Mouse (Mus musculus) heart, postnatal 0 days (tissue): ENCODE measurements around the gene Hivep2. TPM values are rescaled to one million over a fixed set of nuclear protein-coding genes. Genes with fewer than 3 reads are reported as not detected.
A peak's percentile ranks its signal among the peaks of the same experiment; 100 is the strongest.

ENCODE experiments used
- ATAC-seq: fragments of 200-750 bp; cut with Nextera tagmentation; 2 replicates; pipeline ENCODE4 v1.8.0; 2017; ENCODE audit warnings: low read depth, moderate number of reproducible peaks, moderate library complexity; ENCODE audit not compliant: insufficient read depth
- DNase-seq: peaks from one replicate; pipeline ENCODE4 v3.0.0-alpha.2; 2016; ENCODE audit warnings: low spot score
- H3K27ac ChIP-seq: fragments of 300-500 bp; sonication (generic); 2 replicates; pipeline ENCODE4 v1.5.1; 2014; ENCODE audit warnings: low read depth, mild to moderate bottlenecking
- H3K27me3 ChIP-seq: fragments of 300-500 bp; sonication (generic); 2 replicates; pipeline ENCODE4 v1.6.1; 2014; ENCODE audit warnings: low read length, mixed read lengths; ENCODE audit not compliant: control insufficient read depth, insufficient read depth
- H3K36me3 ChIP-seq: fragments of 300-500 bp; sonication (generic); replicated peaks from 2 replicates; pipeline ENCODE4 v1.6.1; 2014; ENCODE audit warnings: low read length, mixed read lengths; ENCODE audit not compliant: control insufficient read depth, insufficient read depth
- H3K4me1 ChIP-seq: fragments of 300-500 bp; sonication (generic); 2 replicates; pipeline ENCODE4 v1.6.1; 2014; ENCODE audit warnings: antibody characterized with exemption; ENCODE audit not compliant: control insufficient read depth, insufficient read depth
- H3K4me2 ChIP-seq: fragments of 300-500 bp; sonication (generic); 2 replicates; pipeline ENCODE4 v1.6.1; 2014; ENCODE audit warnings: low read depth, mild to moderate bottlenecking, low read length, moderate library complexity
- H3K4me3 ChIP-seq: fragments of 300-500 bp; sonication (generic); 2 replicates; pipeline ENCODE4 v1.5.1; 2014; ENCODE audit warnings: low read depth, low read length
- H3K9ac ChIP-seq: fragments of 300-500 bp; sonication (generic); replicated peaks from 2 replicates; pipeline ENCODE4 v1.6.1; 2014; ENCODE audit warnings: low read depth, low read length, mixed read lengths
- H3K9me3 ChIP-seq: fragments of 300-500 bp; sonication (generic); replicated peaks from 2 replicates; pipeline ENCODE4 v1.6.1; 2016; ENCODE audit warnings: low read length; ENCODE audit not compliant: control insufficient read depth
- CTCF ChIP-seq: IDR thresholded peaks from 2 replicates; pipeline ENCODE4 v1.5.1; 2016; ENCODE audit warnings: antibody characterized with exemption, control low read depth, low read depth
- EP300 ChIP-seq: IDR thresholded peaks from 2 replicates; pipeline ENCODE4 v1.6.1; 2016; ENCODE audit warnings: antibody characterized with exemption, low read depth
- WGBS: fragments of 180-500 bp; shearing (Covaris S2); extraction: QIAGEN DNeasy Blood & Tissue Kit; methylation state at CpG from one replicate; pipeline ENCODE4 v1.1.7; 2014; 5-methylcytosine and 5-hydroxymethylcytosine counted together
- polyA plus RNA-seq: library from polyadenylated mRNA; unstranded; fragments of >200 nt; fragmentation: Nextera tagmentation; extraction: Ambion mirVana; gene quantifications from 2 replicates; pipeline ENCODE4 v1.2.1, GENCODE M21; 2015
- total RNA-seq: library from RNA; depleted of rRNA; stranded (reverse); fragments of >200 nt; gene quantifications from 2 replicates; pipeline ENCODE4 v1.2.3, GENCODE M21; 2014; ENCODE audit warnings: low replicate concordance

Hivep2 gene
- total and polyA plus RNA-seq, 2 experiments from 2014 or later = 3.7 to 11.6 TPM

DNA sequence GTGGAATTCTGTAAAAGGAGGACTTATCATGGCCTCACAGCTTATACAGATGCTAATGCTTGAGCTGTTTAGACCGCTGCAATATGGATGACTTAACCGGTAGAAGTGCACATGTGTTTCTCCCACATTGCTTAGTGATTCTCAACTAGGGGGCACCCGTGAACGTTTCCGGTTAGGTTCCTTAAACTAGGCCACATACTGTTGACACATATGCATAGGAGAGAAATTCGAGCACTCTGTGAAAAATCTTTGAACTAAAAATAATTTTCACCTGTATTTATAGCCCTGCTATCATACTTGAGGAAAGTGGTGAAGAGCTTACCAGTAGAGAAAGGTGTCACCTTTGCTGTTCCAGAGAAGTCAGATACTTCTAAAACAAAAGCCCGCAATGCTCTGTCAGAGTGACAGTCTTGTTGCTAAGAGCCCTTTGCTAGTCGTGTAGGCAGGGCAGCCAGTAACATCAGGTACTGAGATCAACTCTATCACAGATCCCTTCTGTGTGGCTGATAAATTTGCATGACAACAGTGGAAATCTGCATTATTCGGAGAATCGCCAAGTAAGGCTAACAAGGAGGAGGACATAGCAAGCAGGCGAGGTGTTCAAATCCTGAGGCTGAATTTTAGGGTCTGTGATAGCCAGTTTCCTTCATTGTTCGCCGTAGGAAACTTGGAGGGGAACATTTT, 50.6 kb downstream of the Hivep2 start:
- peak; percentile 14 for DNase-seq
- Histone ChIP-seq H3K4me2 (no peak overlapping the region), H3K36me3 (no peaks in the 10 kb centered on the region), H3K4me3 (no peak overlapping the region), H3K4me1 (peaks cover 34% of the 10 kb centered on the region), H3K9me3 (no peaks in the 10 kb centered on the region), H3K27me3 (no peaks in the 10 kb centered on the region), H3K27ac (peak overlapping the region; percentile 35; the same call in 1 of the 2 replicates), H3K9ac (no peak overlapping the region)
- no peak for ATAC-seq
- 54% methylated on average over 13 of the region's 13 CpGs for WGBS
- TF ChIP-seq EP300 (no peak), CTCF (peak; percentile 24; the same call in 1 of the 2 replicates)

- H3K4me1 ChIP-seq = peaks cover 34% of the 10 kb centered on the region
- ATAC-seq (no peak), DNase-seq (no peak)
- H3K36me3 ChIP-seq = no peaks in the 10 kb centered on the region
- TF ChIP-seq CTCF (no peak), EP300 (no peak)
- H3K27me3 ChIP-seq = no peaks in the 10 kb centered on the region
- H3K27ac ChIP-seq = peak overlapping the region; percentile 81
- peak overlapping the region; percentile 60 for H3K4me2 ChIP-seq
- H3K4me3 ChIP-seq = no peak overlapping the region
- no peak overlapping the region for H3K9ac ChIP-seq
- 58% methylated on average over 2 of the region's 2 CpGs for WGBS
- no peaks in the 10 kb centered on the region for H3K9me3 ChIP-seq
Observed at GRCm38 (mm10) chr10:14017338-14017737, 51.5 kb downstream of the Hivep2 start.

DNA sequence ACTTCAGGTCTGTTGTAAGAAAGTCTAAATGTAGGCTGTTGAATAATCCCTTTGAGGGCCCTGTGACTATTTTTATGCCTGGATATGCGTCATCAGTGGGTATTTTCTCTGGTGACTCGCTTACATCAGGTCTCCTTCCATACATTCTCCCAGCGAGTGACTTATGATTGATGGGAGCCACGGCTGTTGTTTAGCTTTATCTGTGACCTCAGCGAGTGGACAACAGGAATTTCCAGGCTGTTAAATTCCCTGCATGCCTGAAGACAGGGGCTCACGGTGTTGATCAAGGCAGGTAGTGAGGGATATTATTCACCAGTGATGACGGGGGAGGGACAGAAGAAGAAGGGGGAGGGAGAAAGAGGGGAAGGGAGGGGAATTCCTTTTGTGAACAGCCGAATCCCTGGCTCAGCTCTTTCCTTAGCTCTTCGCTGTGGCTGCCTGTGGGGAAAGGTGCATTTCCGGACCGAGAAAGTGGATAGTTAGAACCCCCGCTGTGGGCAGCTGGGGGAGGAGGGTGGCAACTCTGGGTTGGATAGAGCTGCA, 52.0 kb downstream of the Hivep2 start:
- H3K27me3 ChIP-seq = no peaks in the 10 kb centered on the region
- peak; percentile 91 for ATAC-seq
- H3K4me3 ChIP-seq = peak overlapping the region; percentile 46
- peaks cover 34% of the 10 kb centered on the region for H3K4me1 ChIP-seq
- DNase-seq = peak; percentile 95
- H3K27ac ChIP-seq = peak overlapping the region; percentile 81
- TF ChIP-seq EP300 (peak; percentile 5; the same call in 1 of the 2 replicates), CTCF (no peak)
- 3% methylated on average over 12 of the region's 12 CpGs for WGBS
- no peaks in the 10 kb centered on the region for H3K36me3 ChIP-seq
- peak overlapping the region; percentile 60 for H3K4me2 ChIP-seq
- H3K9ac ChIP-seq = peak overlapping the region; percentile 28; the same call in 1 of the 2 replicates
- H3K9me3 ChIP-seq = no peaks in the 10 kb centered on the region

DNA sequence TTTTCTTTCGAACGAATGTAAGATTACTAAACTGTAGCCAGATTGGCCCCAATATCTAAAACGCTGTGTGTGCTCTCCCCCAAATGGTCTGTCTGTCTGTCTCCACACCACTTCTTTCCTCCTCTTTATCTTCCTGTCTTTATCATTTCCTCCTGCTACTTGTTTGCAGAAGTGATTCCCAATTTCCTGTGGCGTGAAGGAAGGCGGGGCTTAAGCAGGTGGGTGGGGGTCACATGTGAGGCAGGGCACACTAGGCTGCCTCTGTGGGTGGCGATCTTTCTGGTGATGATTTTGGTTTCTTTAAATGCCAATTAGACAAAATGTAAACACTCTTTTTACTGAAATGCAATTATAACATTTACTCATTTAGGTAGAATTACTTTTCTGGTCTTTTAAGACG, 52.8 kb downstream of the Hivep2 start:
- Histone ChIP-seq H3K36me3 (no peaks in the 10 kb centered on the region), H3K4me3 (peak overlapping the region; percentile 46), H3K27me3 (no peaks in the 10 kb centered on the region), H3K4me2 (peak overlapping the region; percentile 60), H3K9ac (no peak overlapping the region), H3K9me3 (no peaks in the 10 kb centered on the region), H3K4me1 (peaks cover 34% of the 10 kb centered on the region), H3K27ac (peak overlapping the region; percentile 81)
- TF ChIP-seq CTCF (no peak), EP300 (no peak)
- ATAC-seq (no peak), DNase-seq (no peak)
- 24% methylated on average over 7 of the region's 7 CpGs for WGBS

GRCm38 (mm10) chr10:14019198-14019597, 53.3 kb downstream of the Hivep2 start:
- no peaks in the 10 kb centered on the region for H3K27me3 ChIP-seq
- no peak overlapping the region for H3K9ac ChIP-seq
- 53% methylated on average over 3 of the region's 3 CpGs for WGBS
- H3K9me3 ChIP-seq = no peaks in the 10 kb centered on the region
- no peaks in the 10 kb centered on the region for H3K36me3 ChIP-seq
- no peak for ATAC-seq
- no peak for TF ChIP-seq CTCF
- H3K27ac ChIP-seq = no peak overlapping the region
- no peak for DNase-seq
- H3K4me1 ChIP-seq = peaks cover 34% of the 10 kb centered on the region
- H3K4me3 ChIP-seq = no peak overlapping the region
- H3K4me2 ChIP-seq = peak overlapping the region; percentile 14; the same call in 1 of the 2 replicates

DNA sequence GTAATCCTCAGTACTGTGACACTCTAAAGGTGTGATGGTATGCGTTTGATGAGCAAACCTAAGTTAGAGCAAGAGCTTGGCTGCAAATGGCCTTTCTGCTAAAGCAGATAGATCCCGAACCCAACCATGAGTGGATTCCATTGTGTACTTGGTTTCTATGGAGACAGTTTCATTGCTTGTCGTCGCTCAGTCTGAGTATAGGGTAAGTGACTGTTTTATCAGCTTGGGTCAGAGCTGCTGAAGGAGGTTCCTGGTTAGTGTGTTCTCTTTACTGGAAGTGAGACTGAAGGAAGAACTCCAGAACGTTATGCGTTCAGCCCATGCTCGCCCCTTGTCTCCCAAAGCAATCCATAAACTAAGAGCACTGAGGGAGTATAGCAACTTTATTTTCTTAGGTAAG, 54.4 kb downstream of the Hivep2 start:
- Histone ChIP-seq H3K27ac (no peak overlapping the region), H3K4me1 (peaks cover 37% of the 10 kb centered on the region), H3K4me2 (no peak overlapping the region; the same call in 1 of the 2 replicates), H3K27me3 (no peaks in the 10 kb centered on the region), H3K9ac (no peak overlapping the region), H3K36me3 (no peaks in the 10 kb centered on the region), H3K9me3 (no peaks in the 10 kb centered on the region), H3K4me3 (no peak overlapping the region)
- TF ChIP-seq EP300 = no peak
- TF ChIP-seq CTCF = no peak
- DNase-seq = peak; percentile 47
- 15% methylated on average over 7 of the region's 7 CpGs for WGBS
- no peak for ATAC-seq
